Mouse (Mus musculus): Measurements from ENCODE around the gene Olfr690.

- TF ChIP-seq CTCF (IDR thresholded peaks at IDR 0.05; ENCODE audit: low read depth, low read length), result no peak
- TF ChIP-seq GATA1 (IDR thresholded peaks at IDR 0.05; ENCODE audit: borderline replicate concordance, low read length), result no peak
- no peak for TF ChIP-seq POLR2AphosphoS5 (IDR thresholded peaks at IDR 0.05; ENCODE audit: insufficient replicate concordance, low read depth, low read length)
- no peak for TF ChIP-seq TAL1 (conservative IDR thresholded peaks at IDR 0.05; ENCODE audit: low read depth, low read length)
- no peak for TF ChIP-seq GATA2 (IDR thresholded peaks at IDR 0.05; ENCODE audit: borderline replicate concordance, low read depth, low read length)
Measured at GRCm38 (mm10) chr7:105367268-105367667, 33.4 kb upstream of the Olfr690 start.

Data from G1E (cell line).